Mouse (Mus musculus) C2C12 (cell line): ENCODE measurements around the gene Lzts2.

Experiments used
- FOSL1 ChIP-seq: IDR thresholded peaks from one replicate; pipeline ENCODE4 v1.8.0; 2011; ENCODE audit warnings: mild to moderate bottlenecking, low read length; ENCODE audit not compliant: poor library complexity, insufficient read depth, severe bottlenecking
- MAX ChIP-seq: IDR thresholded peaks from one replicate; pipeline ENCODE4 v1.6.1; 2011; ENCODE audit warnings: mild to moderate bottlenecking, control low read depth
- MYOG ChIP-seq: IDR thresholded peaks from one replicate; pipeline ENCODE4 v1.6.1; 2011; ENCODE audit not compliant: control insufficient read depth, insufficient read length; ENCODE audit errors: extremely low read depth
- USF1 ChIP-seq: IDR thresholded peaks from one replicate; pipeline ENCODE4 v1.6.1; 2011; ENCODE audit warnings: low read depth, mild to moderate bottlenecking, control low read depth, moderate library complexity

DNA sequence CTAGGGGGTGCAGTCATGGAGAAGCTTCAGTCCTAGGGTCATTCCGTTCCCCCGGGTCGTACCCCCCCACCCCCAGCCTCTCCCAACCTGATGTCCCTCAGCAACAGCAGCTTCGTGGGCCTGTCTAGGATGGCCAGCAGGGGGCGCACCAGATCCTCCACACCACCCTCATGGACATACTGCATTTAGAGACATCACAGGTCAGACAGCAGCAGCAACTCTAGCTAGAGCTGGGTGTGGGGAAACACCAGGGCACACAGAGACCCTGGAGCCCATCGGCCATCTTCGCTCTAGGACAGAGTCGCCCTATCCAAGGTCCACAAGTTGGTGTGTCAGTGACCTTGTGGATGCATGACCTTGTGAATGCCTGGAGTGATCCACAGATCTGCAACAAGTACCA is 15.9 kb downstream of the Lzts2 start:
- TF ChIP-seq USF1 = no peak
- TF ChIP-seq MAX = no peak
- no peak for TF ChIP-seq MYOG
- no peak for TF ChIP-seq FOSL1
